24 mouse cellular contexts compared by ENCODE assay signal in genomic region chr17:27625455-27626251, GRCm38 (mm10). TPM values are rescaled to one million over a fixed set of nuclear protein-coding genes. Genes with fewer than 3 reads are reported as not detected.
A peak's percentile ranks its signal among the peaks of the same experiment; 100 is the strongest.
DNase-seq lines count a peak whose midpoint lies in the region; ATAC-seq and TF ChIP-seq lines count a peak whose summit lies in the region.
"Had no signal": no experiment of that assay in that cellular context is flagged by ENCODE, and none has a peak within 500 bp of the region (broad histone marks: within the 10 kb centered on the region; RNA-seq: fewer than 3 reads in every experiment).

No protein-coding gene starts in this region.

- no peak for TF ChIP-seq EP300 in CH12.LX (IDR thresholded peaks at IDR 0.05; ENCODE audit: low read length)

- no peak overlapping the region for H3K4me3 ChIP-seq in gastrocnemius, adult 2 months
- H3K4me3 ChIP-seq in liver, adult 2 months (ENCODE audit: insufficient read depth, low read depth, low read length): no peak overlapping the region
- no peak overlapping the region for H3K4me3 ChIP-seq in liver, embryonic 11.5 days (ENCODE audit: low read depth, low read length)
- no peak overlapping the region for H3K4me3 ChIP-seq in CH12.LX (replicated peaks in 1 of 3; ENCODE audit: low read depth in 2 of 3, low read length in 2 of 3, poor library complexity in 1 of 3)
- no peak overlapping the region for H3K4me3 ChIP-seq in embryonic facial prominence, embryonic 13.5 days
- no peak overlapping the region for H3K4me3 ChIP-seq in forebrain, embryonic 11.5 days (ENCODE audit: low read depth, low read length)
- H3K4me3 ChIP-seq: forebrain, embryonic 10.5 days; limb, embryonic 15.5 days; megakaryocyte, embryonic 14.5 days had no signal

- no peak for TF ChIP-seq POLR2A in liver, adult 2 months (IDR thresholded peaks at IDR 0.05; ENCODE audit: extremely low read depth, insufficient read depth, low read length)
- no peak for TF ChIP-seq POLR2A in CH12.LX (IDR thresholded peaks at IDR 0.05; ENCODE audit: low read depth, low read length)

- no peaks in the 10 kb centered on the region for H3K27me3 ChIP-seq in liver, adult 2 months (ENCODE audit: control insufficient read depth, insufficient read depth, low read length)
- H3K27me3 ChIP-seq in liver, embryonic 11.5 days (replicated peaks; ENCODE audit: control insufficient read depth, insufficient read depth, low read length): no peaks in the 10 kb centered on the region
- H3K27me3 ChIP-seq in CH12.LX (replicated peaks): no peaks in the 10 kb centered on the region
- H3K27me3 ChIP-seq in embryonic facial prominence, embryonic 13.5 days: no peaks in the 10 kb centered on the region
- no peaks in the 10 kb centered on the region for H3K27me3 ChIP-seq in forebrain, embryonic 11.5 days (ENCODE audit: control insufficient read depth, insufficient read depth, low read length)
- H3K27me3 ChIP-seq: limb, embryonic 15.5 days; megakaryocyte, embryonic 14.5 days had no signal

- no peak overlapping the region for H3K9ac ChIP-seq in liver, adult 2 months (ENCODE audit: low read depth, low read length)
- no peak overlapping the region for H3K9ac ChIP-seq in liver, embryonic 11.5 days (ENCODE audit: low read depth, low read length)
- H3K9ac ChIP-seq in CH12.LX (ENCODE audit: insufficient read depth, low read depth): no peak overlapping the region
- H3K9ac ChIP-seq in embryonic facial prominence, embryonic 13.5 days: 0 out of 2 replicates have a peak overlapping the region, but pooled peaks have one; percentile 2
- no peak overlapping the region for H3K9ac ChIP-seq in forebrain, embryonic 11.5 days (ENCODE audit: low read length)
- H3K9ac ChIP-seq: limb, embryonic 15.5 days had no signal

- WGBS in liver, adult 2 months: 60% methylated on average over 7 of the region's 7 CpGs
- WGBS in liver, embryonic 11.5 days: 49% methylated on average over 7 of the region's 7 CpGs
- WGBS in embryonic facial prominence, embryonic 13.5 days: 32% methylated on average over 7 of the region's 7 CpGs
- WGBS in forebrain, embryonic 11.5 days: 38% methylated on average over 7 of the region's 7 CpGs

- no peak for ATAC-seq in liver, embryonic 11.5 days (replicated peaks; ENCODE audit: low FRiP score)
- no peak for ATAC-seq in embryonic facial prominence, embryonic 13.5 days (ENCODE audit: insufficient number of reproducible peaks, insufficient read depth, low FRiP score, low TSS enrichment, low read depth)
- ATAC-seq in forebrain, embryonic 11.5 days (replicated peaks; ENCODE audit: low FRiP score): no peak

- peak overlapping the region; percentile 24; the same call in 1 of the 2 replicates for H3K27ac ChIP-seq in gastrocnemius, adult 2 months
- no peak overlapping the region for H3K27ac ChIP-seq in liver, adult 2 months (replicated peaks; ENCODE audit: insufficient read depth, low read depth, low read length)
- no peak overlapping the region for H3K27ac ChIP-seq in liver, embryonic 11.5 days (ENCODE audit: low read depth, low read length)
- H3K27ac ChIP-seq in CH12.LX (ENCODE audit: insufficient read depth, low read depth): no peak overlapping the region
- no peak overlapping the region for H3K27ac ChIP-seq in embryonic facial prominence, embryonic 13.5 days
- H3K27ac ChIP-seq in forebrain, embryonic 11.5 days (ENCODE audit: low read depth, low read length): no peak overlapping the region

- peaks cover 14% of the 10 kb centered on the region; the same call in 1 of the 2 replicates for H3K79me2 ChIP-seq in liver, adult 2 months (ENCODE audit: control insufficient read depth, insufficient read depth, low read length)
- H3K79me2 ChIP-seq in CH12.LX (replicated peaks; ENCODE audit: control insufficient read depth, extremely low read depth, insufficient read depth, poor library complexity, severe bottlenecking): peaks cover 17% of the 10 kb centered on the region

- no peak for TF ChIP-seq RAD21 in CH12.LX (IDR thresholded peaks at IDR 0.05; ENCODE audit: low read depth, low read length)

- intact Hi-C loops in gastrocnemius, adult 2 months (cut with DNase I): loop anchor here (10.0 kb wide), 1 partner anchor 421 kb away; the partner anchor contains the start of gene Lemd2

- H3K4me1 ChIP-seq in liver, adult 2 months (ENCODE audit: control insufficient read depth, insufficient read depth, low read length): peaks cover 12% of the 10 kb centered on the region
- H3K4me1 ChIP-seq in liver, embryonic 11.5 days (replicated peaks; ENCODE audit: control insufficient read depth, insufficient read depth, low read length): peaks cover 19% of the 10 kb centered on the region
- peaks cover 3 to 21% of the 10 kb centered on the region in 2 experiments; a peak in 3 of 4 replicates for H3K4me1 ChIP-seq in CH12.LX (ENCODE audit: control insufficient read depth in 1 of 2, insufficient read depth in 2 of 2)
- H3K4me1 ChIP-seq in embryonic facial prominence, embryonic 13.5 days: peaks cover 43% of the 10 kb centered on the region
- peaks cover 5% of the 10 kb centered on the region; the same call in 1 of the 2 replicates for H3K4me1 ChIP-seq in forebrain, embryonic 11.5 days (replicated peaks; ENCODE audit: control insufficient read depth, insufficient read depth, low read length)

- DNase-seq in gastrocnemius, adult 2 months: no peak
- DNase-seq in gastrocnemius, postnatal 10 days: no peak
- DNase-seq in liver, adult 2 months (ENCODE audit: extremely low read depth, low read depth, low spot score): peak; percentile 83
- no peak for DNase-seq in liver, embryonic 11.5 days (ENCODE audit: low spot score)
- DNase-seq in CH12.LX (ENCODE audit: extremely low read depth): no peak
- no peak for DNase-seq in forebrain, embryonic 11.5 days (ENCODE audit: low spot score)
- no peak for DNase-seq in thymus, postnatal 4 days
- DNase-seq: adrenal gland, adult 8-10 months; cerebellum, postnatal 10 days; heart, adult 11 months; heart, postnatal 4 days; kidney, adult 18-20 months; kidney, postnatal 10 days; lung, adult 2 months; spleen, adult 18-20 months had no signal

- dilution Hi-C loops in CH12.LX (cut with MboI; ENCODE audit: extremely low pct_ligation_motif_present, extremely low pct_unique_long_range_greater_than_20kb, low sequenced_read_pairs): no loop called here

- H3K4me2 ChIP-seq in liver, embryonic 11.5 days: no peak overlapping the region
- H3K4me2 ChIP-seq in CH12.LX (ENCODE audit: insufficient read depth, low read depth, poor library complexity, severe bottlenecking): no peak overlapping the region
- H3K4me2 ChIP-seq in embryonic facial prominence, embryonic 13.5 days: no peak overlapping the region
- H3K4me2 ChIP-seq in forebrain, embryonic 11.5 days (ENCODE audit: low read depth, low read length, severe bottlenecking): no peak overlapping the region
- H3K4me2 ChIP-seq: limb, embryonic 15.5 days had no signal

- in situ Hi-C loops in CH12.LX (cut with MboI; ENCODE audit: low pct_ligation_motif_present, low pct_unique_long_range_greater_than_20kb, low sequenced_read_pairs): no loop called here

- H3K9me3 ChIP-seq in liver, embryonic 11.5 days (ENCODE audit: control insufficient read depth, low read length): no peaks in the 10 kb centered on the region
- no peaks in the 10 kb centered on the region for H3K9me3 ChIP-seq in CH12.LX (replicated peaks; ENCODE audit: low read length)
- H3K9me3 ChIP-seq in embryonic facial prominence, embryonic 13.5 days: no peaks in the 10 kb centered on the region
- H3K9me3 ChIP-seq in forebrain, embryonic 11.5 days (ENCODE audit: control insufficient read depth, low read length): no peaks in the 10 kb centered on the region
- H3K9me3 ChIP-seq: forebrain, embryonic 10.5 days; limb, embryonic 15.5 days; megakaryocyte, embryonic 14.5 days had no signal

- H3K36me3 ChIP-seq in liver, adult 2 months (ENCODE audit: control insufficient read depth, insufficient read depth, low read length): no peaks in the 10 kb centered on the region
- H3K36me3 ChIP-seq in liver, embryonic 11.5 days (ENCODE audit: control insufficient read depth, insufficient read depth, low read length): peaks cover 4% of the 10 kb centered on the region
- peaks cover 14 to 17% of the 10 kb centered on the region in 2 experiments for H3K36me3 ChIP-seq in CH12.LX (replicated peaks in 1 of 2; ENCODE audit: control insufficient read depth in 1 of 2, insufficient read depth in 1 of 2, low read length in 1 of 2)
- H3K36me3 ChIP-seq in embryonic facial prominence, embryonic 13.5 days: peaks cover 11% of the 10 kb centered on the region
- H3K36me3 ChIP-seq in forebrain, embryonic 11.5 days (ENCODE audit: control insufficient read depth, insufficient read depth, low read length): peaks cover 2% of the 10 kb centered on the region; the same call in 1 of the 2 replicates

- no peak for TF ChIP-seq CTCF in gastrocnemius, adult 2 months (IDR thresholded peaks at IDR 0.05)
- no peak for TF ChIP-seq CTCF in liver, adult 2 months (IDR thresholded peaks at IDR 0.05; ENCODE audit: low read depth, low read length)
- TF ChIP-seq CTCF in CH12.LX (conservative IDR thresholded peaks at IDR 0.05 in 1 of 2, IDR thresholded peaks at IDR 0.05 in 1 of 2; ENCODE audit: low read depth in 2 of 2, low read length in 2 of 2): no peak

RNA-seq across cellular contexts. Expression of gene Nudt3, which starts 2.4 kb away (rescaled TPM):
- 100 to 1,000 TPM; 222 to 261 TPM for total RNA-seq in gastrocnemius, adult 2 months (2021)
- 100 to 1,000 TPM; 267 to 291 TPM for total RNA-seq in gastrocnemius, postnatal 10 days (2021)
- 19.5 and 21.1 TPM in 2 replicates for total RNA-seq in liver, adult 2 months (2014; rRNA removed)
- 23.5 and 25.5 TPM in 2 replicates for polyA plus RNA-seq in liver, adult 2 months (2012; rRNA removed)
- 19.6 and 26.1 TPM in 2 replicates for polyA plus RNA-seq in liver, embryonic 11.5 days (2014; fragmentation: Nextera tagmentation; extraction: Ambion mirVana)
- 69.2 and 81.9 TPM in 2 replicates for total RNA-seq in CH12.LX (2012; rRNA removed)
- 44.6 and 54.4 TPM in 2 replicates for total RNA-seq in CH12.LX (2014; rRNA removed)
- 58.3 and 64.5 TPM in 2 replicates for polyA plus RNA-seq in CH12.LX (2012; ENCODE audit: insufficient read length, low read depth)
- polyA plus RNA-seq in embryonic facial prominence, embryonic 13.5 days (2015; fragmentation: Nextera tagmentation; extraction: Ambion mirVana): 116 and 117 TPM in 2 replicates
- polyA plus RNA-seq in forebrain, embryonic 11.5 days (2014; fragmentation: Nextera tagmentation; extraction: Ambion mirVana): 50.5 and 56.8 TPM in 2 replicates

RNA-seq across cellular contexts. Expression of gene RPS10-NUDT3, which starts 9.4 kb away (rescaled TPM):
- total RNA-seq in gastrocnemius, adult 2 months (2021): 1 to 10 TPM in 1 of 2 experiments, not detected in 1; 1.4 TPM
- total RNA-seq in gastrocnemius, postnatal 10 days (2021): not detected
- not detected in 2 replicates for total RNA-seq in liver, adult 2 months (2014; rRNA removed)
- polyA plus RNA-seq in liver, adult 2 months (2012; rRNA removed): not detected in 2 replicates
- polyA plus RNA-seq in liver, embryonic 11.5 days (2014; fragmentation: Nextera tagmentation; extraction: Ambion mirVana): not detected in 2 replicates
- total RNA-seq in CH12.LX (2012; rRNA removed): not detected in 2 replicates
- total RNA-seq in CH12.LX (2014; rRNA removed): not detected in 2 replicates
- 30.3 and 54.1 TPM in 2 replicates for polyA plus RNA-seq in CH12.LX (2012; ENCODE audit: insufficient read length, low read depth)
- polyA plus RNA-seq in embryonic facial prominence, embryonic 13.5 days (2015; fragmentation: Nextera tagmentation; extraction: Ambion mirVana): not detected in 2 replicates
- polyA plus RNA-seq in forebrain, embryonic 11.5 days (2014; fragmentation: Nextera tagmentation; extraction: Ambion mirVana): not detected in 2 replicates
- total RNA-seq: adrenal gland, adult 8-10 months; heart, postnatal 4 days; left cerebral cortex, postnatal 36 days had no signal
- polyA plus RNA-seq: forebrain, embryonic 10.5 days; heart, embryonic 14.5 days; limb, embryonic 15.5 days; lung, adult 2 months; neural tube, embryonic 14.5 days; stomach, embryonic 14.5 days; thymus, postnatal 0 days had no signal

RNA-seq across cellular contexts. Expression of gene Rps10, which starts 10.8 kb away (rescaled TPM):
- 100 to 1,000 TPM; 342 to 407 TPM for total RNA-seq in gastrocnemius, adult 2 months (2021)
- total RNA-seq in gastrocnemius, postnatal 10 days (2021): 100 to 1,000 TPM; 708 to 712 TPM
- 416 and 461 TPM in 2 replicates for total RNA-seq in liver, adult 2 months (2014; rRNA removed)
- 407 and 437 TPM in 2 replicates for polyA plus RNA-seq in liver, adult 2 months (2012; rRNA removed)
- polyA plus RNA-seq in liver, embryonic 11.5 days (2014; fragmentation: Nextera tagmentation; extraction: Ambion mirVana): 1,138 and 1,235 TPM in 2 replicates
- total RNA-seq in CH12.LX (2012; rRNA removed) (3,372 and 3,437 TPM in 2 replicates), CH12.LX (2014; rRNA removed) (2,694 and 3,351 TPM in 2 replicates)
- 2,297 and 2,522 TPM in 2 replicates for polyA plus RNA-seq in CH12.LX (2012; ENCODE audit: insufficient read length, low read depth)
- 1,114 and 1,137 TPM in 2 replicates for polyA plus RNA-seq in embryonic facial prominence, embryonic 13.5 days (2015; fragmentation: Nextera tagmentation; extraction: Ambion mirVana)
- polyA plus RNA-seq in forebrain, embryonic 11.5 days (2014; fragmentation: Nextera tagmentation; extraction: Ambion mirVana): 803 and 835 TPM in 2 replicates

RNA-seq across cellular contexts. Expression of gene Pacsin1, which starts 29.7 kb away (rescaled TPM):
- under 1 TPM in 1 of 2 experiments, not detected in 1; 0.18 TPM for total RNA-seq in gastrocnemius, adult 2 months (2021)
- total RNA-seq in gastrocnemius, postnatal 10 days (2021): 1 to 10 TPM in 1 of 2 experiments, under 1 TPM in 1; 0.33 to 1.8 TPM
- 0.27 TPM in 1 of 2 replicates, not detected in the other for total RNA-seq in liver, adult 2 months (2014; rRNA removed)
- polyA plus RNA-seq in liver, adult 2 months (2012; rRNA removed): 0.16 and 0.23 TPM in 2 replicates
- 0.71 and 0.75 TPM in 2 replicates for polyA plus RNA-seq in liver, embryonic 11.5 days (2014; fragmentation: Nextera tagmentation; extraction: Ambion mirVana)
- 11.4 and 13.2 TPM in 2 replicates for total RNA-seq in CH12.LX (2012; rRNA removed)
- 1.9 and 2.3 TPM in 2 replicates for total RNA-seq in CH12.LX (2014; rRNA removed)
- 14.0 and 15.9 TPM in 2 replicates for polyA plus RNA-seq in CH12.LX (2012; ENCODE audit: insufficient read length, low read depth)
- 5.4 and 7.2 TPM in 2 replicates for polyA plus RNA-seq in embryonic facial prominence, embryonic 13.5 days (2015; fragmentation: Nextera tagmentation; extraction: Ambion mirVana)
- polyA plus RNA-seq in forebrain, embryonic 11.5 days (2014; fragmentation: Nextera tagmentation; extraction: Ambion mirVana): 4.7 and 5.3 TPM in 2 replicates

Comparison
In these comparisons a context has a peak if more than half of its experiments do, and no peak if none do; other contexts are left out.
1. RNA of gene RPS10-NUDT3, which starts 9.4 kb away (polyA plus RNA-seq): 30.3 to 54.1 TPM in CH12.LX; not detected in liver, adult 2 months, not detected in liver, embryonic 11.5 days, not detected in embryonic facial prominence, embryonic 13.5 days and not detected in forebrain, embryonic 11.5 days; every median in the first group is over 10 times any median in the second.